ENCODE assay signal across 23 mouse cellular contexts in genomic region chr8:104557226-104557625, GRCm38 (mm10). TPM values are rescaled to one million over a fixed set of nuclear protein-coding genes. Genes with fewer than 3 reads are reported as not detected.
"Had no signal": no experiment of that assay in that cellular context is flagged by ENCODE, and none has a peak within 500 bp of the region (broad histone marks: within the 10 kb centered on the region; RNA-seq: fewer than 3 reads in every experiment).

No protein-coding gene starts in this region.

- H3K36me3 ChIP-seq: limb, embryonic 12.5 days; limb, embryonic 15.5 days; midbrain, embryonic 12.5 days; midbrain, embryonic 15.5 days; neural tube, embryonic 12.5 days; neural tube, embryonic 15.5 days had no signal

- H3K9ac ChIP-seq: limb, embryonic 12.5 days; limb, embryonic 15.5 days; midbrain, embryonic 12.5 days; midbrain, embryonic 15.5 days; neural tube, embryonic 12.5 days; neural tube, embryonic 15.5 days had no signal

- H3K27me3 ChIP-seq: limb, embryonic 12.5 days; limb, embryonic 15.5 days; midbrain, embryonic 12.5 days; midbrain, embryonic 15.5 days; neural tube, embryonic 12.5 days; neural tube, embryonic 15.5 days had no signal

- ATAC-seq: inflammation-experienced regulatory T-cells, adult 6 months; intestine, embryonic 16.5 days; midbrain, embryonic 15.5 days had no signal

- DNase-seq: kidney, adult 18-20 months; kidney, adult 9 months; kidney, postnatal 14 days; kidney, postnatal 4 days; layer of hippocampus, postnatal 36 days; left cerebral cortex, postnatal 4 days; lung, adult 2 months; lung, postnatal 14 days; lung, postnatal 4 days; retina, postnatal 1 day; right cerebral cortex, postnatal 25 days; thymus, adult 2 months; thymus, postnatal 14 days; thymus, postnatal 4 days had no signal

- H3K4me2 ChIP-seq: limb, embryonic 12.5 days; limb, embryonic 15.5 days; midbrain, embryonic 12.5 days; midbrain, embryonic 15.5 days; neural tube, embryonic 12.5 days; neural tube, embryonic 15.5 days had no signal

- H3K4me1 ChIP-seq: limb, embryonic 12.5 days; midbrain, embryonic 12.5 days; midbrain, embryonic 15.5 days; neural tube, embryonic 12.5 days; neural tube, embryonic 15.5 days had no signal

- H3K9me3 ChIP-seq: limb, embryonic 12.5 days; limb, embryonic 15.5 days; midbrain, embryonic 12.5 days; midbrain, embryonic 15.5 days; neural tube, embryonic 12.5 days; neural tube, embryonic 15.5 days had no signal

- H3K4me3 ChIP-seq: limb, embryonic 12.5 days; limb, embryonic 15.5 days; midbrain, embryonic 12.5 days; midbrain, embryonic 15.5 days; neural tube, embryonic 12.5 days; neural tube, embryonic 15.5 days had no signal

- H3K27ac ChIP-seq: limb, embryonic 12.5 days; limb, embryonic 15.5 days; midbrain, embryonic 12.5 days; midbrain, embryonic 15.5 days; neural tube, embryonic 12.5 days; neural tube, embryonic 15.5 days had no signal

RNA-seq across cellular contexts. Expression of gene Terb1, which starts 47.5 kb away (rescaled TPM):
- total RNA-seq: megakaryocyte, adult 5-6 weeks had no signal
- polyA plus RNA-seq: inflammation-experienced regulatory T-cells, adult 6 months had no signal
